Mouse (Mus musculus) right cerebral cortex, postnatal 4 days (tissue): ENCODE measurements around the gene Hoxa7.

Source experiments
- DNase-seq: peaks from one replicate; pipeline ENCODE4 v3.0.0-alpha.2; 2022

Hoxa7 gene

GRCm38 (mm10) chr6:52173648-52174047 lies 48.0 kb downstream of the Hoxa7 start:
- no peak for DNase-seq

GRCm38 (mm10) chr6:52172501-52172900 lies 49.2 kb downstream of the Hoxa7 start:
- no peak for DNase-seq

- DNase-seq, result no peak
These were observed 49.7 kb downstream of the Hoxa7 start for GRCm38 (mm10) chr6:52171938-52172337.

GRCm38 (mm10) chr6:52171331-52171730 lies 50.3 kb downstream of the Hoxa7 start:
- no peak for DNase-seq

- no peak for DNase-seq
These were observed 50.8 kb downstream of the Hoxa7 start for GRCm38 (mm10) chr6:52170898-52171223.

GRCm38 (mm10) chr6:52170166-52170897 lies 51.3 kb downstream of the Hoxa7 start:
- no peak for DNase-seq

GRCm38 (mm10) chr6:52169499-52170165 lies 52.0 kb downstream of the Hoxa7 start:
- no peak for DNase-seq

- no peak for DNase-seq
These were observed 53.2 kb downstream of the Hoxa7 start for GRCm38 (mm10) chr6:52168191-52169055.

- no peak for DNase-seq
These were observed 53.9 kb downstream of the Hoxa7 start for GRCm38 (mm10) chr6:52167736-52168161.

- no peak for DNase-seq
These were observed 54.5 kb downstream of the Hoxa7 start for GRCm38 (mm10) chr6:52167176-52167575.

- no peak for DNase-seq
These were observed 55.1 kb downstream of the Hoxa7 start for GRCm38 (mm10) chr6:52166431-52167077.

- no peak for DNase-seq
These were observed 55.9 kb downstream of the Hoxa7 start for GRCm38 (mm10) chr6:52165441-52166370.

GRCm38 (mm10) chr6:52164626-52165440 lies 56.8 kb downstream of the Hoxa7 start, which contains the start of gene Hoxa2:
Gene Hoxa2 (minus strand): TSS chr6:52164831.
- no peak for DNase-seq
